7 mouse cellular contexts compared by ENCODE assay signal in genomic region chr10:81134966-81135681, GRCm38 (mm10). TPM values are rescaled to one million over a fixed set of nuclear protein-coding genes. Genes with fewer than 3 reads are reported as not detected.
DNase-seq lines count a peak whose midpoint lies in the region; ATAC-seq and TF ChIP-seq lines count a peak whose summit lies in the region.

Gene Zbtb7a, plus strand, starts transcription at chr10:81135220.

- 1% methylated on average over 41 of the region's 41 CpGs for WGBS in bone marrow, adult 2 months
- WGBS in forebrain, embryonic 14.5 days: 3% methylated on average over 41 of the region's 41 CpGs

- H3K9me3 ChIP-seq in forebrain, embryonic 14.5 days (replicated peaks; ENCODE audit: control insufficient read depth, low read length): no peaks in the 10 kb centered on the region

- peaks cover 9% of the 10 kb centered on the region for H3K4me1 ChIP-seq in bone marrow, adult 2 months (ENCODE audit: control insufficient read depth, insufficient read depth, low read length)
- H3K4me1 ChIP-seq in forebrain, embryonic 14.5 days (ENCODE audit: control insufficient read depth, insufficient read depth, low read length): peaks cover 13% of the 10 kb centered on the region

- POLR2A ChIA-PET in Patski (lab: Charles Lee): interaction anchor here (0.7 to 1.7 kb wide), 4 partner anchors 10 to 53 kb away, joined by 3 to 6 read pairs (median 3); partner anchors contain the start of gene Eef2

- DNase-seq in Patski (ENCODE audit: low read depth, low spot score): no peak
- no peak for DNase-seq in forebrain, embryonic 14.5 days (ENCODE audit: low spot score)
- peak in 1 of 2 experiments; percentile 39 for DNase-seq in layer of hippocampus, postnatal 25 days (ENCODE audit: extremely low spot score in 1 of 2, low spot score in 1 of 2)
- peak; percentile 57 for DNase-seq in lung, postnatal 25 days (ENCODE audit: low spot score)
- peak; percentile 34 to 38 for DNase-seq in spleen, adult 18-20 months

- H3K27ac ChIP-seq in bone marrow, adult 2 months (ENCODE audit: control insufficient read depth, insufficient read depth, low read depth, low read length, poor library complexity): peak within 1 kb of the TSS; percentile 99
- H3K27ac ChIP-seq in forebrain, embryonic 14.5 days (ENCODE audit: low read depth, low read length): peak within 1 kb of the TSS; percentile 95; the same call in 1 of the 2 replicates

- peak; percentile 47; the same call in 1 of the 2 replicates for TF ChIP-seq POLR2A in bone marrow, adult 2 months (IDR thresholded peaks at IDR 0.05; ENCODE audit: borderline replicate concordance, control insufficient read depth, low read depth, low read length)

- H3K36me3 ChIP-seq in forebrain, embryonic 14.5 days (ENCODE audit: control insufficient read depth, insufficient read depth, low read length): no peaks in the 10 kb centered on the region

- peak within 1 kb of the TSS; percentile 94 for H3K9ac ChIP-seq in forebrain, embryonic 14.5 days (ENCODE audit: low read length)

- H3K4me3 ChIP-seq in bone marrow, adult 2 months (replicated peaks; ENCODE audit: control insufficient read depth, low read depth, low read length): peak within 1 kb of the TSS; percentile 83
- H3K4me3 ChIP-seq in forebrain, embryonic 14.5 days (ENCODE audit: low read depth, low read length): peak within 1 kb of the TSS; percentile 82

- H3K27me3 ChIP-seq in Patski: no peaks in the 10 kb centered on the region
- H3K27me3 ChIP-seq in forebrain, embryonic 14.5 days (replicated peaks; ENCODE audit: control insufficient read depth, insufficient read depth, low read length): peaks cover 30% of the 10 kb centered on the region

- peak within 1 kb of the TSS; percentile 100 for H3K4me2 ChIP-seq in forebrain, embryonic 14.5 days (ENCODE audit: low read length)

- TF ChIP-seq CTCF in Patski (IDR thresholded peaks at IDR 0.05): no peak
- no peak for TF ChIP-seq CTCF in bone marrow, adult 2 months (IDR thresholded peaks at IDR 0.05; ENCODE audit: control insufficient read depth, insufficient read depth, low read length)

- in situ Hi-C loops in Patski (cut with MboI; ENCODE audit: low pct_unique_long_range_greater_than_20kb): no loop called here

- CTCF ChIA-PET in Patski (lab: Charles Lee): no interaction called here

- ATAC-seq in Patski: no peak
- no peak for ATAC-seq in forebrain, embryonic 14.5 days
- ATAC-seq in hematopoietic stem cell, adult 5-6 weeks (replicated peaks in 1 of 2; ENCODE audit: insufficient read depth in 1 of 2, low FRiP score in 2 of 2, low TSS enrichment in 1 of 2, low read depth in 1 of 2, poor library complexity in 2 of 2, severe bottlenecking in 2 of 2): no peak

RNA-seq across cellular contexts. Expression of gene Zbtb7a, which starts in this region (rescaled TPM):
- 40.6 TPM for polyA plus RNA-seq in Patski (2021)
- polyA plus RNA-seq in bone marrow, adult 2 months (2011; ENCODE audit: insufficient read depth, insufficient read length, low replicate concordance, missing spikeins): 28.2 and 31.0 TPM in 2 replicates
- 6.2 and 8.2 TPM in 2 replicates for polyA plus RNA-seq in forebrain, embryonic 14.5 days (2014; fragmentation: Nextera tagmentation; extraction: Ambion mirVana)
- 7.4 and 13.0 TPM in 2 replicates for total RNA-seq in hematopoietic stem cell, adult 5-6 weeks (2017)
- 100 to 1,000 TPM in 1 of 2 experiments, 10 to 100 TPM in 1; 94.7 to 101 TPM for total RNA-seq in layer of hippocampus, postnatal 25 days (2021)

Comparison
In these comparisons a context has a peak if more than half of its experiments do, and no peak if none do; other contexts are left out.
1. DNase-seq: peak in lung, postnatal 25 days (single experiment) and spleen, adult 18-20 months (2 of 2); none in Patski (single experiment) and forebrain, embryonic 14.5 days (single experiment).